Mouse (Mus musculus) neural tube, embryonic 10.5 days (tissue): ENCODE results near the gene Nacad.

ENCODE experiments used
- DNase-seq: peaks from one replicate; pipeline ENCODE4 v3.0.0-alpha.2; 2017; ENCODE audit warnings: low spot score; ENCODE audit errors: extremely low spot score

Nacad gene

DNA sequence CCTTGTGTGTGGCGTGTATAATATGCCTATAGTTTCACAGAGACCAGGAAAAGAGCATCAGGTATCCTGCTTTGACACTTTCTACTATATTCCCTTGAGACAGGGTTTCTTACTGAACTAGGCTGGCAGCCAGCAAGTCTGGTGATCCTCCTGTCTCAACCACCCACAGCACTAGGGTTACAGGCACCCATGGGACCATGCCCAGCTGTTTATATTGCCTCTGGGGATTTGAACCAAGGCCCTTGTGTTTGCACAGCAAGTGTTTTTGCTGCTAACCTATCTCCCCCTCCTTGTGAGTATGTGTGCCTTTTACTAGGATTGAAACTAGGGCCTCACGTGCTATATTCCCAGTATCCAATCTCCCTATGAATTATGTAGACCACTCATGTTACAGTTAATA, 24.3 kb downstream of the Nacad start:
- DNase-seq: no peak

DNA sequence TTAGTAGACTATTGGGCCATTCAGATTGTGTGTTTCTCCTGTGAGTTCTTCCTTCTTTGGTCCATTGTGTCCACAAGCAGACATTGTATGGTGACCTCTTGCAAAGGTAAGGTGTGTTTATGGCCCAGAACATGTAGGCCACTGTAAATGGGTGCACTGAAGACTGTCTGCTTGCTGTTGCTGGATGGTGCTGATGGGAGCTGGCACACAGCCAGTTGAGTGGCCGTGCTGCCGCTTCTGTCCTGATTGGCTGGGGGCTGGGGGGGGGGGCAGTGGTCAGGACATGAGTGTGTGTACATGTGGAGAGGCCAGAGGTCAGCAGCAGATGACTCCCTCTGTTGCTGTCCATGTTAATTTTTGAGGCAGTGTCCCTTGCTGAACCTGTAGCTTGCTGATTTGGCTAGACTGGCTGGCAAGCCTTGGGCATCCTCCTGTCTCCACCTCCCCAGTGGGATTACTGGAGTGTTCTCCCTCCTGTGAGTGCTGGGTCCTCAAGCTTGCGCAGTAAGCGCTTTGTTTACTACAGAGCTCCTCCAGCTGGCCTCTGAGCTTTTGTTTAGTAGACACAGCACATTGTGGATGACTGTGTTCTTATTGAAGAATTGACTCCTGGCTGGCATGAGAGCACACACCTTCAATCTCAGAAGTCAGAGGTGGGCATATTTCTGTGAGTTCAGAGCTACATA, 25.6 kb downstream of the Nacad start:
- DNase-seq: no peak

DNA sequence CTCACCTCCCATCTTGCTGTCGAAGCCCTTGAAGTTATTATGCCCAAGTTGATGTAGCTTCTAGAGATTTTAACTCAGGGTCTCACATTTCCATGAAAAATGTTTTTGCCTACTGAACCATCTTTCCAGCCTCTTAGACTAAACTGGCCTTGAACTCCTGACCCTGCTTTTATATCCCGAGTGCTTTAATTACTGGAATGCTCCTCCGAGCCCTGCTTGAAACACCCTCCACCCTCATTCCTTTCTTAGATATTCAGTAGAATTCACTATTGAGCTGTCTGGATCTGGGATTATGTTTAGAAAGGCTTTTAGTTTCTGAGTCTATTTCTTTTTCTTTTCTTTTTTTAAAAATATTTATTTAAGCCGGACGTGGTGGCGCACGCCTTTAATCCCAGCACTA, 26.5 kb downstream of the Nacad start:
- DNase-seq: no peak

DNA sequence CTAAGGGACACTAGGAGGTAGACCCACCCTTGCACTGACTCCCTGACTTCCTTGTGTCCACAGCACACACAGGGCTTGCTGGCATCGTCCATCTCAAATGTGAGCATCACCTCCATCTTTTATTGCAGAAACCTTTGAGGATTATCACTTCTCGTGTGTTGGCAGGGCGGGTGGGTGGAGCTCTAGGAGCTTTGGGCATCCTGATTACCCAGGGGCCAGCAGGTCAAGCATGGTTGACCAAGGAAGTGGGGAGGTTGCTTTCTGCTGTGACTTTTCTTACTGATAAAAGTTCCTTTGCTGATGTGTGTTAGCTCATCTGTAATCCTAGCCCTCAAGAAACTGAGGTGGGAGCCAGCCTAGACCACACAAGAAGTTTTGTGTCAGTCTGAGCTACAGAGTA, 29.7 kb downstream of the Nacad start:
- no peak for DNase-seq

DNA sequence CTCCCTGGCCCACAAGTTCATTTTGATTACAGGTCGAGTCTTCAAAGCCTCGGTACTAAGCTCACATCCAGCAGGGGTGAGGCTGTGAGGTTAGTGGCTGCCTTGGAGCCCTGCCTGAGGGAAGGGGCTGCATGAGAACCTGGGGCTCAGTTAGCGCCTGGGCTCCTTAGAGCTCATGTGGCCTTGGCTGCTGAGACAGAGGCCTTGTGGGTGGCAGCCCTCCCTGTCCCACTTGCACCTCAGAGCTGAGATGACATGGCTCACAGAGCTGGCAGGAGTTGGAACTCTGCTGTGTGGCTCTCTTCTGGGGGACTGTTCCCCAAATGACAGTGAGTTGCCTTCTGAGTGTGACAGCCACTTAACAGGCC, 36.5 kb downstream of the Nacad start:
- no peak for DNase-seq

DNA sequence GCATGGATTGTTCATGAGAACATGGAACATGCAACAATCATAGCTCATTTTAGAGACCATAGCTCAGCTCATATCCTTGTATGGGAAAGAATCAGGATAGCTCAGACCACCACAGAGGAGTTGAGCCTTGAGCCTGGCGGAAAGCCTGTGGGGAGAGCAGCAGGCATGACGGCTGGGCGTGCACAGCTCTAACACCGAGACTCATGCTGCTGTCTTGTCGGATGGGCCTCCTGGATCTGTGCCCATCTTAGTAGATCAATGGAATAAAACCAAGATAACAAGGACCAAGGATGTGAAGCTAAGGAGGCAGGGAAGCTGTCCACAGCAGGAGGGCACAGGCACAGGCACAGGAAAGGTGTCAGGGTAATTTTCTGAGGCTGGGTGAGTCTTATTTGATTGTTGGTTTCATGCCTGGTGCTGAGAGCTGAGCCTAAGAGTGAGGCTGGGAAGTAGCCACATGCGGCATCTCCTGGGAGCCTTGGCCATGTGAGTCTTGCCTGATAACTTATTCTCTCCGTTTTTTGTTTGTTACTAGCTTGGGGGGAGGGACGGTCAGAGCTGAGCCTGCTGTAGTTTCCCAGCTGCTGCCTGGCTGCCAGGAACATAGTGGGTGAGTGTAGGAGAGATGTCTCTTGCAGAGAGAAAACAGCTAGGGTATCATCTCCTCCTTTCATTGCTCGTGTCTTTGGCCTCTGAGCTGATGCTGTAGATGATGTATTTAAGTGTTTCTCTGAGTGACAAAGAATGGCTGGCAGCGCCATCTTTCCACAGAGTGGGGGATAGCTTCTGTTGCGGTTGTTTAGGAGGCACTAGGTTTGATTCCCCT, 37.1 kb downstream of the Nacad start:
- no peak for DNase-seq

DNA sequence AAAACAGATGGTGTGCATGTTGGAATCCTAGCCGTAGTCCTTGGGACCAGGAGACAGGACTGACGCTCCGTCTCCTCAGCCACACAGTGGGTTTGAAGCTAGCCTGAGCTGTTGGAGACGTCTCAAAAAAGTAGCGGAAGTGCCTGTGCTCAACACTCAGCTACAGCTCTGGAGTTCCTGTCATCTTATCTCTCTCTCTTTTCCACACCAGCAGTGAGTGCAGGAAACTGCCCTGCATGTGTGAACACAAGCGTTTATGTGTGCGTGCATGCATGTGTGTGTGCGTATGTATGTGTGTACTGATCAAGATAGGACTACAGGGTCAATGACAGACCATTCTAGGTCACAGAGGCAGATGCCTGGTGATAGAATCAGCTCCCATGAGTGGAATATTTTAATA, 37.9 kb downstream of the Nacad start:
- DNase-seq: no peak

DNA sequence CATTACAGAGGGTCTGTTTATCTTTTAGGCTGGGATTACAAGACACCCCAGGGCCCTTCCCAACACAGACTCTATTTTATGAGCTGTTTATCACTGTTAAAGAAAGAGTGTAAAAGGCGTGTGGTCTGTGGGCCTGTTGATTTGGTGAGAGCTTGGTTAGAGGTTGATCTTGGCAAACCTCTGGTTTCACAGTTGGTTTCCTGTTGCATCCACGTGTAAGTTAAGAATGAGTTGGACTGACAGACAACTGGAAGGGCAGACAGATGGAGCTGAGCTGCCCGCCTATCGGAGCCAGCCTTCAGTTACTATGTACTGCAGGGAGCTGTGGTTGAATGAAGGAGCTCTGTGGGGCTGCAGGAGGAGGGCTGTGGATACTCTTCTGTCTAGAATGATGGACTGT, 39.4 kb downstream of the Nacad start:
- no peak for DNase-seq

DNA sequence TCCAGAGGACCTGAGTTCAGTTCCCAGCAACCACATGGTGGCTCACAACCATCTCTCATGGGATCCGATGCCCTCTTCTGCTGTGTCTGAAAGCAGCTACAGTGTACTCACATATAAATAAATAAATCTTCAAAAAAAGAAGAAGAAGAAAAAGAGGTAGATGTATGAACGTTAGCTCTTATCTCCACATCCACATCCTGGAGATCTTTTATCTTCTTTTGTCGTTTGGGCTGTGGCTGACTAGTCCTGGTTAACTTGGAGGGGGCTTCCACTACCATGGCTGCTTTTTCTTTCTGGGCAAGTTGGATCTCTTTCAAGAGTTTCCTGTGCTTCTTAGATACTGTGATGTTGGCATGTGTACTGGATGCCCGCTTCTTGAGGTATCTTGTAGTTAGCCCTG, 42.7 kb downstream of the Nacad start:
- no peak for DNase-seq

DNA sequence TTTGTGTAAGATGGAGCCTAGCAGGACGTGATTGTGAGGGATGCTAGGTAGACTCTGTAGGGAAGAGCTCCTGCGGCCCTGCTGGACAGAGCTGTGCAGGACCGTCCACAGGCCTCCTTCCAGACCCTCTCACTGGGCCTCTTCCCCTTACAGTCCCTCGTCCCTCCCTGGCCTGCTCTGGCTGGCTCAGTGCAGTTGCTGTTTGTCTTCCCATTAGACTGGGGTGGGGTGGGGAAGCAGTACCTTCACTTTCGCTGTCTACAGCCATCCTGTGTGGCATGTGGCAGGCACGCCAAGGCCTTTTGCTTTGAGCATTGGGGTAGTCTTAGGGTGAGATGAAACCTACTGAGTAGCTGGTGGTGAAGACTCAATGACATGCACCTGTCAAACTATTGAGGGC, 43.5 kb downstream of the Nacad start:
- DNase-seq: no peak

DNA sequence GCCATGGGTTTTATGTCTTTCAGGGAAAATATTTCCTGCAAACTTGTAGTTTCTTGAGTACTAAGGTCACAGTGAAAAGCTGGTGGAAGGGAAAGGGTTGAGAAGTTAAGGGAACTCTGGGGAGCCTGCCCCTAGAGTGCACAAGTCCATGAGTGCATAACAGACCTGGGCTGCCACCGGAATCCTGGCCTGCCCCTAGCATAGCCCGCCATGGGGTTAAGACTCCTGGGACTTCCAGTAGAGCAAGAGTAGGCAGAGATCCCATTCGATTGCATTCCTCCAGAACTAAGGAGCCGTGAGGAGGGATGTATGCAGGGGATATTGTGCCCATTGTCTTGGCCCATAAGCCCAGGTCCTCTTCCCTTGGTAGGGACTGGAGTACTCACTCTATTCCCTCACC, 44.4 kb downstream of the Nacad start:
- no peak for DNase-seq

DNA sequence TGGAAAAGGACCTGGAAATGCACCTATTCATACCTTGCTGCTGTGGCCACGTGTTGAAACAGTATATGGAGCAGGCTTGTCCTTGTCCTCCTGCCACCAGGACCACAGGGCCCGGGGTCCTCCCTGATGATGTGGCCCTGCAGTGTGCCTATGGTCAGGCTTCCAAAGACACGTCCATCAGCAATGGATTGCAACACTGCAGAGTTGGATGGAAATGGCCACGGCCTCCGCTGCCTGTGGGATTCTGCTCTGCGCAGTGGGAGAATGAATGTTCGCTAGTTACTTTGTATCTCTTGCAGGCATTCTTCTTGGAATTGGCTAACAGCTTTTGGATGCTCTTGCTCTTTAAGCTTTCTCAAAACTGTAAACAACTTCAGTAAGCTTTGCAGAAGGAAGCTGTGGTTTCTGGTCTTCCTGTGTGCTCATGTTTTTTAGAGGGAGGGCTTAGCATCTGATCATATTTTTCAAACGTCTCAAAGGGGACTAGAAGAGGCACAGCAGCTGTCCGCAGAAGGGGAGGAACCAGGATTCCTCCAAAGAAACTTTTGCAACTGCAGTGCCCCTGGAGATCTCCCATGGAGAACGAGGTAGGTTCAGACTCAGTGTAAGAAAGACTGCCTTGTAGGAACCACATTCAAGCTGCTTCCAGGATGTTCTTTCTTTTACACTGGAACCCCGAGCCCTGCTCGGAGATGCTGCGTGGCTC, 45.0 kb downstream of the Nacad start:
- no peak for DNase-seq

DNA sequence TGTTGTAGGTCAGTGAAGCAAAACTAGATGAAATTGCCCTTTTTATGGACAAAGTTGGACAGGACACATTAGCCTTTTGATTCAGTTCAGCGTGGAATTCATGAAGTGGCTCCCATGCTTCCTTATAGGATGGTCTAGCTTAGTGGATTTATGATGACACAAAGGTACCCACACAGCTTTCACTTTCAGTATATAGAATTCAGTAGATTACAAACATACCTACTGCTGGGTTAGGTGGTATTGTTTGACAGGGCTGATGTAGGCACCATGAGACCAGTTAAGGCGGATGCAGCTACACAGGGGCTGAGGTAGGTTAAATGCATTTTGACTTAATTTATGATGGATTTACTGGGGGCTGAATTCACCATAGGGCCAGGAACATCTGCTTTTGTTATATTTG, 45.9 kb downstream of the Nacad start:
- no peak for DNase-seq

DNA sequence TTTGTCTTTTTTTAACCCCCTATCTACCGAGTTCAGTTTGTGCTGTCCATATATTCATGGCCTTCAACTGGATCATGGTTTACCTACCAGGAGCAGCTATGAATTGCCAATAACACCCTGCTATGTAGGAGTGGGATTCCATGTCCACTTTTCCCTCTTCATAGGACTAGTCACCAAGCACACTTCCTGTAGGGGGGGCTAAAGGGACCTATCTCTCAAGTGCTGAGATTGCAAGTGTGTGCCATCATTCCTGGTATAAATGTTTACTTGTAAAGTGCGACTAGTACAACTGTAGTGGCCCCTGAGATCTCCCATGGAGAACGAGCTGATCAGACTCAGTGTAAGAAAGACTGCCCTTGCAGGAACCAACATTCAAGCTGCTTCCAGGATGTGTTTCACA, 47.6 kb downstream of the Nacad start:
- DNase-seq: no peak

DNA sequence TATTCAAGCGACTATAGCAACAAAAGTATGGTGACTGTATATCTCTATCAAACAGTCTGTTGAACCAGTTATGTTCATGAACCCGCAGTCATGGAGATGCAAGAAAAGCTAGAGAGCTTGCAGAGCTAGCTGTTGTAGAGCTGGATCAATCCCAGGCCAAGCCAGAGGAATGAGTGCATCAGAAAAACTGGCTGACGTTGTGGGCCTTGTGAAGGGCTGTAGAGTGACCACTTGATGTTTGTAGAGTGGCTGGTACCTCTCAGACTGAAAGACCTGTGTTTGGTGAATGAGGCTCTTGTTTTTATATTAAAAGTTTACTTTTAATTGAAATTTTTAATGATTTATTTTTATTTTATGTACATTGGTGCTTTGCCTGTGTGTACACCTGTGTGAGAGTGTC, 55.7 kb downstream of the Nacad start:
- no peak for DNase-seq

DNA sequence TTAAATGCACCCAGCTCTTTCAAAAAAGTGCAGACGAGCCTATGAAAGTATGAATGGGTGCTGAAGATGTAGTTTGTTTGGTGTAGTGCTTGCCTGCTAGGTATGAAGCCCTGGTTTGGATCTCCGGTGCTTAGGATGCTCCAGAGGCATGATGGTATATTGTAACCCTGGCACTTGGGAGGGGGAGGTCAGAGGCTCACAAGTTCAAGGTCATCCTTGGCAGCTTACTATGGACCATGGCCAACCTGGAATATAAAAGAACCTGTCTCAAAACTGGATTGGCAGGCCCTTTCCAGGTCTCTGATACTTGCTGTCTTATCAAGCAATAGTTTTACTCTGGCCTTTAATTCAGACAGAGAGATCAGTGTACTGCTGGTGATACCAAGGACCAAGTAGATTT, 56.1 kb downstream of the Nacad start:
- no peak for DNase-seq
